Mouse (Mus musculus) right cerebral cortex, postnatal 25 days (tissue): ENCODE measurements at regions not wholly inside any gene's neighbourhood (a gene's known extent, or its start where the extent isn't known, plus 50 kb on each side); places are given as distances from the start of the nearest gene placed in this dataset.

ENCODE experiments used
- DNase-seq: peaks from one replicate; pipeline ENCODE4 v3.0.0; 2022

GRCm38 (mm10) chr7:119236343-119236742 is 51.9 kb upstream of the Gpr139 start:
- DNase-seq: no peak
